Mouse (Mus musculus): ENCODE data around the gene Psmc6. TPM values are rescaled to one million over a fixed set of nuclear protein-coding genes. Genes with fewer than 3 reads are reported as not detected.

The Psmc6 gene
- polyA plus RNA-seq, 1 experiment from 2014 or later: 134 TPM

GRCm38 (mm10) chr14:45318426-45319236 lies 11.0 kb upstream of the Psmc6 start, which contains the start of gene Ero1l:
Gene Ero1l (minus strand): TSS chr14:45318771.
- peak within 1 kb of the TSS; percentile 94 for H3K4me3 ChIP-seq
- H3K4me1 ChIP-seq: peaks cover 7% of the 10 kb centered on the region
- H3K9me3 ChIP-seq: no peaks in the 10 kb centered on the region
- 0 out of 2 replicates have a peak, but pooled peaks cover 2% of the 10 kb centered on the region for H3K27me3 ChIP-seq
- no peaks in the 10 kb centered on the region for H3K36me3 ChIP-seq
- H3K27ac ChIP-seq: peak within 1 kb of the TSS; percentile 95
- WGBS: 2% methylated on average over 57 of the region's 74 CpGs
- H3K9ac ChIP-seq: peak within 1 kb of the TSS; percentile 81
- peak; percentile 94 for ATAC-seq (ENCODE audit: insufficient number of reproducible peaks, low FRiP score, low TSS enrichment, low read depth)
- H3K4me2 ChIP-seq: peak within 1 kb of the TSS; percentile 63

- Histone ChIP-seq H3K27me3 (0 out of 2 replicates have a peak, but pooled peaks cover 2% of the 10 kb centered on the region), H3K4me3 (no peak overlapping the region), H3K36me3 (no peaks in the 10 kb centered on the region), H3K4me2 (peak overlapping the region; percentile 63; the same call in 1 of the 2 replicates), H3K4me1 (peaks cover 7% of the 10 kb centered on the region), H3K9ac (no peak overlapping the region), H3K27ac (no peak overlapping the region), H3K9me3 (no peaks in the 10 kb centered on the region)
- 57% methylated on average over 3 of the region's 3 CpGs for WGBS
- ATAC-seq (ENCODE audit: insufficient number of reproducible peaks, low FRiP score, low TSS enrichment, low read depth): no peak
These were observed 10.4 kb upstream of the Psmc6 start for GRCm38 (mm10) chr14:45319237-45319610.

GRCm38 (mm10) chr14:45320111-45320510 lies 9.5 kb upstream of the Psmc6 start:
- no peak overlapping the region for H3K9ac ChIP-seq
- no peak overlapping the region for H3K4me2 ChIP-seq
- no peaks in the 10 kb centered on the region for H3K36me3 ChIP-seq
- no peak for ATAC-seq (ENCODE audit: insufficient number of reproducible peaks, low FRiP score, low TSS enrichment, low read depth)
- peaks cover 7% of the 10 kb centered on the region for H3K4me1 ChIP-seq
- H3K27ac ChIP-seq: no peak overlapping the region
- no peaks in the 10 kb centered on the region for H3K9me3 ChIP-seq
- 78% methylated on average over 4 of the region's 4 CpGs for WGBS
- H3K4me3 ChIP-seq: no peak overlapping the region
- H3K27me3 ChIP-seq: 0 out of 2 replicates have a peak, but pooled peaks cover 2% of the 10 kb centered on the region

- Histone ChIP-seq H3K4me2 (no peak overlapping the region), H3K4me3 (no peak overlapping the region), H3K4me1 (peaks cover 7% of the 10 kb centered on the region), H3K27me3 (0 out of 2 replicates have a peak, but pooled peaks cover 2% of the 10 kb centered on the region), H3K27ac (no peak overlapping the region), H3K9ac (no peak overlapping the region), H3K9me3 (no peaks in the 10 kb centered on the region), H3K36me3 (no peaks in the 10 kb centered on the region)
- ATAC-seq (ENCODE audit: insufficient number of reproducible peaks, low FRiP score, low TSS enrichment, low read depth): no peak
- 79% methylated on average over 3 of the region's 3 CpGs for WGBS
These were observed 8.5 kb upstream of the Psmc6 start for GRCm38 (mm10) chr14:45321067-45321466.

GRCm38 (mm10) chr14:45321622-45322021 lies 8.0 kb upstream of the Psmc6 start:
- no peak overlapping the region for H3K27ac ChIP-seq
- no peak overlapping the region for H3K4me3 ChIP-seq
- H3K9ac ChIP-seq: no peak overlapping the region
- H3K4me1 ChIP-seq: peaks cover 7% of the 10 kb centered on the region
- 0 out of 2 replicates have a peak, but pooled peaks cover 2% of the 10 kb centered on the region for H3K27me3 ChIP-seq
- WGBS: 71% methylated on average over 5 of the region's 5 CpGs
- no peak for ATAC-seq (ENCODE audit: insufficient number of reproducible peaks, low FRiP score, low TSS enrichment, low read depth)
- H3K4me2 ChIP-seq: no peak overlapping the region
- H3K9me3 ChIP-seq: no peaks in the 10 kb centered on the region
- no peaks in the 10 kb centered on the region for H3K36me3 ChIP-seq

DNA sequence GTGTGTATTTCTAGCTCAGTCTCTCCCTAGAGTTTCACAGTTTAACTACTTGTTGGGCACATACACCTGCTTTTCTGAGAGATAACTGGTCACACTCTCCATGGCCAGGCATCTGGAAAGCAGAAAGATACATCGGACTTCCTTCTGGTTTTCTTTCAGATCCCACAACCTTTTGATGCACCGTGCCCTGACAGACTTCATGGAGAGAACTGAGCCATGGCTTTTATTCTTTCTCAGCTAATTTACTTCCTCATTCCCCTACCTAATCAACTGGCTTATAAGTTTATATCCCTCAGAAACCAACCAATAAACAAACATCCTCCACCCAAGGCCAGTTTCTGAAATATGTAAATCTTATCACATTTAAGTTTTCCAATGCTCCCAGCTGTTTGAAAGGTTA lies 7.1 kb upstream of the Psmc6 start:
- 81% methylated on average over 2 of the region's 2 CpGs for WGBS
- H3K4me2 ChIP-seq: no peak overlapping the region
- H3K4me1 ChIP-seq: 0 out of 2 replicates have a peak, but pooled peaks cover 2% of the 10 kb centered on the region

DNA sequence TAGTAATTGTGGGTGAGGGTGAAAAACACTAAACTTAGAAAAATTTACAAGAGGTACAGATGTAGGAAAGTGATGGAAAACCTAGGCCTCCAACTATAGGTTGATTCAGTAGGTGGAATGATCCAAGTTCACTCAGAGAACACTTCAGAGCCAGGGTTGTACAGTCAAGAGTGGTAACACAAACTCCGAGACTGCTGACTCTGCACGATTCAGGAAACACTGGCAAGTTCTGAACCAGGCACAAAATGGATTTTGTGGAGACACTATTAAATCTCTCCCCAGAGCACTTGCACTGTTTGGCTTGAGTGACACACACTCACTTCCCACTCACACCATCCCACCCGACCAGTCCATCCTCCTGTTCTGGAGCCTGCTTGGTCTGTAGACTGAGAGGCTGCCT lies 6.3 kb upstream of the Psmc6 start:
- Histone ChIP-seq H3K4me1 (no peaks in the 10 kb centered on the region), H3K9me3 (no peaks in the 10 kb centered on the region), H3K27me3 (0 out of 2 replicates have a peak, but pooled peaks cover 2% of the 10 kb centered on the region), H3K4me2 (no peak overlapping the region), H3K9ac (no peak overlapping the region), H3K36me3 (no peaks in the 10 kb centered on the region), H3K27ac (no peak overlapping the region), H3K4me3 (no peak overlapping the region)
- ATAC-seq (ENCODE audit: insufficient number of reproducible peaks, low FRiP score, low TSS enrichment, low read depth): no peak
- 70% methylated on average over 3 of the region's 3 CpGs for WGBS

More for the DNA sequence above, 7.1 kb upstream of the Psmc6 start:
- Histone ChIP-seq H3K27me3 (0 out of 2 replicates have a peak, but pooled peaks cover 2% of the 10 kb centered on the region), H3K9ac (no peak overlapping the region), H3K27ac (no peak overlapping the region), H3K9me3 (no peaks in the 10 kb centered on the region), H3K4me3 (no peak overlapping the region), H3K36me3 (no peaks in the 10 kb centered on the region)
- no peak for ATAC-seq (ENCODE audit: insufficient number of reproducible peaks, low FRiP score, low TSS enrichment, low read depth)

DNA sequence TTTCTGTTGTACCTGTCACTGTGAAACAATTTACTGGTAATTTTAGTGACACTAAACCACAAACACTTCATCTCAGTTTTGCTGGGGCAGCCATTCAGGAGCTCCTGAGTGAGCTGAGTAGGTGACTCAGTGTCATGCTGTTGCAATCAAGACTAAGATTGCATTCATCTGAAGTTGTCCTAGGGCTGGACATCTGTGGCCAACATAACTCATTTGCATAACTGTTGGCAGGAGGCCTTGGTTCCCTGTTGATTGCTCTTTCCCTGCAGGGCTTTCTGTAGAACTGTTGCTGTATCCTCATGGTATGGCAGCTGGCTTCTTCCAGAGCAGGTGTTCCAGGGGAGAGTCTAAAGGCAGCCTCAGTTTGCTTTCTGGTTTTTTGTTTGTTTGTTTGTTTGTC lies 4.1 kb upstream of the Psmc6 start:
- Histone ChIP-seq H3K27ac (no peak overlapping the region), H3K27me3 (no peaks in the 10 kb centered on the region), H3K36me3 (no peaks in the 10 kb centered on the region), H3K4me3 (no peak overlapping the region), H3K4me2 (no peak overlapping the region), H3K4me1 (no peaks in the 10 kb centered on the region), H3K9me3 (no peaks in the 10 kb centered on the region), H3K9ac (no peak overlapping the region)
- ATAC-seq (ENCODE audit: insufficient number of reproducible peaks, low FRiP score, low TSS enrichment, low read depth): no peak

GRCm38 (mm10) chr14:45328072-45328713 lies 1.4 kb upstream of the Psmc6 start:
- peaks cover 5% of the 10 kb centered on the region; the same call in 1 of the 2 replicates for H3K4me1 ChIP-seq
- H3K4me2 ChIP-seq: no peak overlapping the region
- H3K9me3 ChIP-seq: no peaks in the 10 kb centered on the region
- peaks cover 17% of the 10 kb centered on the region for H3K36me3 ChIP-seq
- H3K9ac ChIP-seq: no peak overlapping the region
- no peak for ATAC-seq (ENCODE audit: insufficient number of reproducible peaks, low FRiP score, low TSS enrichment, low read depth)
- WGBS: 88% methylated on average over 4 of the region's 4 CpGs
- H3K4me3 ChIP-seq: no peak overlapping the region
- H3K27ac ChIP-seq: no peak overlapping the region
- H3K27me3 ChIP-seq: no peaks in the 10 kb centered on the region

GRCm38 (mm10) chr14:45329018-45329588 lies 485 bp upstream of the Psmc6 start:
- WGBS: 14% methylated on average over 8 of the region's 8 CpGs

DNA sequence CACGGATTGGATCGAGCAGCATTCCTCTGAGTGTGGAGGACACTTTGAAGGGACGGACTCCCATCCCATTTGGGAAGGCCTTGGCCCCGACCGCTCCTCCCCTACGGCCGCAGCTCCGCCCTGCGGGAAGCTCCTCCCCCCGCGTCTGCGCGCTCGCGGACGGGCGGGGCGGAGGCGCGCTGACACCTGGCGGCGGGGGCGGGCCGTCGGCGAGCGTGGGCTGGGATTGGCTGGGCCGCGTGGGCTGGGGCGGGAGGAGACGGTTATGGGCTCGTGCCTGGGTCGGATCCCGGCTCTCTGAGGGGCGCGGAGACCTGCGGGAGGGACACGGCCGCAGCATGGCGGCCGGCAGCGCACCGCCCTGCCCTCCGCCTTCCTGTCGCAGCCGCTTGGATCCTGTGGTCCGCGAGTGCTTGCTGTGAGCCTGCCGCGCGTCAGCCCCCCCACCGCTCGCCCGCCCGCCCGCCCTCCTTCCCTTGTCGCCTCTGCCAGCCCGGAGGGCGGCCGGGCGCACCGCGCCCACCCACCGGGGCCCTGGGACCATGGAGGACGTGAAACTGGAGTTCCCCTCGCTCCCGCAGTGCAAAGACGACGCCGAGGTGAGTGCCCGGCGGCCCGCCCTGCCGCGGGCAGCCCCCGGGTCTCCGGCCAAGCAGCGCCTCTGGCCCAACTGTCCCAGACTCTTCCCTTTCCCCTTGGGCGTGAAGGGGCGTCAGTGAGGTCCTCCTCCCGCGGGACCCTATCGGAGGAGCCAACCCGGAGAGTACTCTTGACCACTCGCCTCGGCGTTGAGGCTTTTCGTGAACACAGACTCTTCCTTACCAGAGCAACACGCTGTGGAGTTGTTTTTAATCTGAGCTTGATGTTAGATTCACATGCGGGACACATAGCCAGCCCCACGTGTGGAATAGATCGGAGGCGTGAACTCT lies 21.6 kb downstream of the Psmc6 start, which contains the start of gene Styx:
Gene Styx, plus strand, starts transcription at position 163 of the 929 bp plus-strand sequence.
- WGBS: under 1% methylated on average over 67 of the region's 93 CpGs
- H3K4me3 ChIP-seq: peak within 1 kb of the TSS; percentile 74
- ATAC-seq (ENCODE audit: insufficient number of reproducible peaks, low FRiP score, low TSS enrichment, low read depth): peak; percentile 98
- no peaks in the 10 kb centered on the region for H3K9me3 ChIP-seq
- peaks cover 9% of the 10 kb centered on the region for H3K4me1 ChIP-seq
- peak within 1 kb of the TSS; percentile 51 for H3K4me2 ChIP-seq
- peak within 1 kb of the TSS; percentile 77 for H3K27ac ChIP-seq
- H3K27me3 ChIP-seq: no peaks in the 10 kb centered on the region
- peaks cover 19% of the 10 kb centered on the region for H3K36me3 ChIP-seq
- peak within 1 kb of the TSS; percentile 64 for H3K9ac ChIP-seq

More at GRCm38 (mm10) chr14:45329018-45329588, 485 bp upstream of the Psmc6 start:
- Histone ChIP-seq H3K9me3 (no peaks in the 10 kb centered on the region), H3K4me2 (peak overlapping the region; percentile 51), H3K36me3 (peaks cover 20% of the 10 kb centered on the region), H3K9ac (no peak overlapping the region; the same call in 1 of the 2 replicates), H3K27me3 (no peaks in the 10 kb centered on the region), H3K4me3 (peak overlapping the region; percentile 88), H3K27ac (0 out of 2 replicates have a peak overlapping the region, but pooled peaks have one; percentile 43), H3K4me1 (peaks cover 5% of the 10 kb centered on the region; the same call in 1 of the 2 replicates)
- ATAC-seq (ENCODE audit: insufficient number of reproducible peaks, low FRiP score, low TSS enrichment, low read depth): no peak

All from limb, embryonic 15.5 days (tissue).